Mouse (Mus musculus): Measurements from ENCODE around the gene Hoxd13. TPM values are rescaled to one million over a fixed set of nuclear protein-coding genes. Genes with fewer than 3 reads are reported as not detected.

The Hoxd13 gene
- polyA plus RNA-seq, 1 experiment from 2014 or later = not detected

Small RNAs within 50 kb of the gene (microRNA-seq; reads per million reads assigned to microRNA genes)
- not detected for gene Gm44463

Other genes starting within 250 kb of the Hoxd13 start
- gene Lnpk, start 88.9 kb upstream of the Hoxd13 start, polyA plus RNA-seq (2015; fragmentation: Nextera tagmentation; extraction: Ambion mirVana) = 21.2 and 25.2 TPM in 2 replicates
- not detected in 2 replicates for gene Evx2, start 8.8 kb upstream of the Hoxd13 start, polyA plus RNA-seq (2015; fragmentation: Nextera tagmentation; extraction: Ambion mirVana)
- gene Hoxd12, start 6.7 kb downstream of the Hoxd13 start, polyA plus RNA-seq (2015; fragmentation: Nextera tagmentation; extraction: Ambion mirVana) = not detected in 2 replicates
- gene Hoxd11, start 11.2 kb downstream of the Hoxd13 start, polyA plus RNA-seq (2015; fragmentation: Nextera tagmentation; extraction: Ambion mirVana) = not detected in 2 replicates
- gene Hoxd10, start 23.6 kb downstream of the Hoxd13 start, polyA plus RNA-seq (2015; fragmentation: Nextera tagmentation; extraction: Ambion mirVana) = 0.19 TPM in 1 of 2 replicates, not detected in the other
- 0.31 TPM in 2 replicates for gene Hoxd9, start 29.4 kb downstream of the Hoxd13 start, polyA plus RNA-seq (2015; fragmentation: Nextera tagmentation; extraction: Ambion mirVana)
- gene Hoxd8, start 36.3 kb downstream of the Hoxd13 start, polyA plus RNA-seq (2015; fragmentation: Nextera tagmentation; extraction: Ambion mirVana) = 0.20 and 0.39 TPM in 2 replicates
- gene Hoxd3, start 43.6 kb downstream of the Hoxd13 start, polyA plus RNA-seq (2015; fragmentation: Nextera tagmentation; extraction: Ambion mirVana) = 0.23 and 0.39 TPM in 2 replicates
- not detected in 2 replicates for gene Hoxd4, start 43.6 kb downstream of the Hoxd13 start, polyA plus RNA-seq (2015; fragmentation: Nextera tagmentation; extraction: Ambion mirVana)
- not detected in 2 replicates for gene Gm28230, start 58.4 kb downstream of the Hoxd13 start, polyA plus RNA-seq (2015; fragmentation: Nextera tagmentation; extraction: Ambion mirVana)
- not detected in 2 replicates for gene Hoxd1, start 94.7 kb downstream of the Hoxd13 start, polyA plus RNA-seq (2015; fragmentation: Nextera tagmentation; extraction: Ambion mirVana)
- gene Mtx2, start 157.5 kb downstream of the Hoxd13 start, polyA plus RNA-seq (2015; fragmentation: Nextera tagmentation; extraction: Ambion mirVana) = 90.9 and 107 TPM in 2 replicates

Data from lung, embryonic 16.5 days (tissue).